Mouse (Mus musculus) intestine, postnatal 0 days (tissue): ENCODE measurements around the gene Ddx43. TPM values are rescaled to one million over a fixed set of nuclear protein-coding genes. Genes with fewer than 3 reads are reported as not detected.
A peak's percentile ranks its signal among the peaks of the same experiment; 100 is the strongest.

Experiments used
- ATAC-seq: fragments of 200-750 bp; cut with Nextera tagmentation; 2 replicates; pipeline ENCODE4 v1.8.0; 2017; ENCODE audit warnings: mild to moderate bottlenecking, moderate TSS enrichment, moderate library complexity
- H3K27ac ChIP-seq: fragments of 300-500 bp; sonication (generic); 2 replicates; pipeline ENCODE4 v1.5.1; 2014; ENCODE audit warnings: mild to moderate bottlenecking, low read depth, low read length, moderate library complexity
- H3K27me3 ChIP-seq: fragments of 300-500 bp; sonication (generic); replicated peaks from 2 replicates; pipeline ENCODE4 v1.6.1; 2014; ENCODE audit warnings: low read length, mixed read lengths; ENCODE audit not compliant: control insufficient read depth, insufficient read depth
- H3K36me3 ChIP-seq: fragments of 300-500 bp; sonication (generic); 2 replicates; pipeline ENCODE4 v1.6.1; 2014; ENCODE audit warnings: mild to moderate bottlenecking, moderate library complexity; ENCODE audit not compliant: control insufficient read depth, insufficient read depth
- H3K4me1 ChIP-seq: fragments of 300-500 bp; sonication (generic); replicated peaks from 2 replicates; pipeline ENCODE4 v1.6.1; 2014; ENCODE audit warnings: antibody characterized with exemption, low read length, mixed read lengths; ENCODE audit not compliant: control insufficient read depth, insufficient read depth
- H3K4me2 ChIP-seq: fragments of 300-500 bp; sonication (generic); replicated peaks from 2 replicates; pipeline ENCODE4 v1.6.1; 2014; ENCODE audit warnings: low read depth, mild to moderate bottlenecking, moderate library complexity
- H3K4me3 ChIP-seq: fragments of 300-500 bp; sonication (generic); 2 replicates; pipeline ENCODE4 v1.5.1; 2014; ENCODE audit warnings: low read depth, low read length
- H3K9ac ChIP-seq: fragments of 300-500 bp; sonication (generic); 2 replicates; pipeline ENCODE4 v1.6.1; 2014; ENCODE audit warnings: mild to moderate bottlenecking, low read depth, low read length
- H3K9me3 ChIP-seq: fragments of 300-500 bp; sonication (generic); 2 replicates; pipeline ENCODE4 v1.6.1; 2016; ENCODE audit warnings: mixed run types; ENCODE audit not compliant: control insufficient read depth
- CTCF ChIP-seq: sonication (generic); IDR thresholded peaks from 2 replicates; pipeline ENCODE4 v1.5.1; 2016; ENCODE audit warnings: low read depth, mild to moderate bottlenecking, control low read depth, antibody characterized with exemption, moderate library complexity
- WGBS: fragments of 180-500 bp; shearing (Covaris S2); extraction: QIAGEN DNeasy Blood & Tissue Kit; methylation state at CpG from one replicate; pipeline ENCODE4 v1.1.7; 2014; 5-methylcytosine and 5-hydroxymethylcytosine counted together
- polyA plus RNA-seq: library from polyadenylated mRNA; unstranded; fragments of >200 nt; fragmentation: Nextera tagmentation; extraction: Ambion mirVana; gene quantifications from 2 replicates; pipeline ENCODE4 v1.2.1, GENCODE M21; 2015

Gene Ddx43
- polyA plus RNA-seq, 1 experiment from 2014 or later: 0.05 TPM

- Histone ChIP-seq H3K4me3 (no peak overlapping the region), H3K9me3 (no peaks in the 10 kb centered on the region), H3K27me3 (no peaks in the 10 kb centered on the region), H3K4me2 (no peak overlapping the region), H3K9ac (no peak overlapping the region), H3K4me1 (no peaks in the 10 kb centered on the region), H3K27ac (no peak overlapping the region), H3K36me3 (peaks cover 6% of the 10 kb centered on the region; the same call in 1 of the 2 replicates)
- no peak for TF ChIP-seq CTCF
- WGBS: 83% methylated on average over 4 of the region's 4 CpGs
- no peak for ATAC-seq
These were observed 33.4 kb downstream of the Ddx43 start for GRCm38 (mm10) chr9:78428870-78429432.

GRCm38 (mm10) chr9:78429551-78429950, 34.0 kb downstream of the Ddx43 start:
- Histone ChIP-seq H3K9ac (no peak overlapping the region), H3K9me3 (no peaks in the 10 kb centered on the region), H3K27me3 (no peaks in the 10 kb centered on the region), H3K4me3 (no peak overlapping the region), H3K4me2 (no peak overlapping the region), H3K27ac (no peak overlapping the region), H3K4me1 (no peaks in the 10 kb centered on the region), H3K36me3 (peaks cover 6% of the 10 kb centered on the region; the same call in 1 of the 2 replicates)
- 67% methylated on average over 2 of the region's 2 CpGs for WGBS
- no peak for ATAC-seq
- no peak for TF ChIP-seq CTCF

DNA sequence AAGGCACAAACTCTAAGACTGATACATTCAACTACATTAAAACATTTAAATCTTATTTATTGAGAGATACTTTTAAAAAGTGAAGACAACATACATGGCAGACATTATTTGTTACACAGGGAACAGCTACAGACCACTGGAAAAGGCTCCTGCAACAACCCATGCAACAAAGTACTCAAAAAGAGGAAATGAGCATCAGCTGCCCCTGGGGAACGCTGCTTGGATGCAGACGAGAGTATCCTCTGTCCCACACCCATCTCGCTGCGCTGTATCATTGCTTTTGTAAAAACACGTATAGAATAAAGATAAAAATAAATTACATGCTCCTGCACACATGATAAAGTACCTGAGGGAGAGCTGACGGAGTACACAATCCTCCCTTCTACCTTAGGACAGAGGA, 34.9 kb downstream of the Ddx43 start:
- H3K9ac ChIP-seq: no peak overlapping the region
- peaks cover 6% of the 10 kb centered on the region; the same call in 1 of the 2 replicates for H3K36me3 ChIP-seq
- TF ChIP-seq CTCF: no peak
- no peak overlapping the region for H3K27ac ChIP-seq
- H3K9me3 ChIP-seq: no peaks in the 10 kb centered on the region
- H3K27me3 ChIP-seq: no peaks in the 10 kb centered on the region
- no peak overlapping the region for H3K4me2 ChIP-seq
- no peak overlapping the region for H3K4me3 ChIP-seq
- no peaks in the 10 kb centered on the region for H3K4me1 ChIP-seq
- ATAC-seq: no peak
- 76% methylated on average over 6 of the region's 6 CpGs for WGBS

DNA sequence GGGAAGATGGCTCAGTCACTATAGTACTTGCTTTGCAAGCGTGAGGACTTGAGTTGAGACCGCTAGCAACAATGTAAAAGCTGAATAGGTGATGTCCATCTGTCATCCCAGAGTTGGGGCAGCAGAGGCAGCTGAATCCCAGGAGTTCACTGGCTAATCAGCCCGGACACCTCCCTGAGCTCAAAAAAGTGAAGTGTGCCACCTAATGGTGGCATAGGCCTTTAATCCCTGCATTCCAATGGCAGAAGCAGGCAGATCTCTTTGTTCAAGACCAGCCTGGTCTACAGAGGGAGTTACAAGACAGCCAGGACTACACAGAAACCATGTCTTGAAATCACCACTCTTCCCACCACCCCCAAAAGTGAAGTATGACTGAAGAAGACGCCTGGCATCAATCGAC, 36.9 kb downstream of the Ddx43 start:
- Histone ChIP-seq H3K4me2 (no peak overlapping the region), H3K9ac (no peak overlapping the region), H3K27ac (no peak overlapping the region), H3K4me1 (no peaks in the 10 kb centered on the region), H3K9me3 (no peaks in the 10 kb centered on the region), H3K27me3 (no peaks in the 10 kb centered on the region), H3K36me3 (peaks cover 6% of the 10 kb centered on the region; the same call in 1 of the 2 replicates), H3K4me3 (no peak overlapping the region)
- WGBS: 89% methylated on average over 5 of the region's 5 CpGs
- ATAC-seq: no peak
- TF ChIP-seq CTCF: peak; percentile 43

DNA sequence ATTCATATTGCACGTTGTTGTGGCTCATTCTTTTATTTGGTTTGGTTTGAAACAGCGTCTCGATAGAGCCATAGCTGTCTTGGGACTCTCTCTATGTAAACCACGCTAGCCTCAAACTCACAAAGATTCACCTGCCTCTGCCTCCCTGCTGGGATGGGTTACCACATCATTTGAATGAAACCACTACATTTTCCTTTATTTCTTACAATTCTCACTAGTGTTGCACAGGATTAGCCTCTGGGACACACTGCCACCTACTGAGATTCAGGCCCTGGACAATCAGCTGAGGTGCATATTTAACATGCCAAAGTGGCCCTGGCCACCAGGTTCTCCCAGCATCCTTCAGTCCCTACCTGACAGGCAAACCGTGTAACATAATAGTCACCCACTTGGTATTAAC, 43.8 kb downstream of the Ddx43 start:
- no peak overlapping the region for H3K4me3 ChIP-seq
- ATAC-seq: no peak
- no peak overlapping the region for H3K27ac ChIP-seq
- H3K4me2 ChIP-seq: no peak overlapping the region
- H3K4me1 ChIP-seq: no peaks in the 10 kb centered on the region; the same call in 1 of the 2 replicates
- no peaks in the 10 kb centered on the region for H3K9me3 ChIP-seq
- no peak overlapping the region for H3K9ac ChIP-seq
- no peak for TF ChIP-seq CTCF
- no peaks in the 10 kb centered on the region for H3K36me3 ChIP-seq
- 70% methylated on average over 5 of the region's 5 CpGs for WGBS
- peaks cover 17% of the 10 kb centered on the region; the same call in 1 of the 2 replicates for H3K27me3 ChIP-seq

DNA sequence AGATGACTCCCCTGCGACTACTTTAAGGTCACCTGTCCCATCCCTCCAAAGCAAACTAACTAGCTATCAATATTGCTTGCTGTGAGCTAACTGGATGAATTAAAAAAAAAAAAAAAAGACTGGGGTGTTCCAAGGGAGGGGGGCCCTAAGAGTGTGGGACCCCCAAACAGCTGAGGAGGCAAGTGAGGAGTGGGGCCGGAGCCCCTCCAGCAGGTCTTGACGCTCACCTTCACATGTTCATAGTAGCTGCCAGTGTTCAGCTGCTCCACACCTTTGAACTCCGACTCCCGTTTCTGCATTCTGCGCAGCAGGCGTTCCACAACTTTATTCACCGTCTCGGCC, 46.6 kb downstream of the Ddx43 start:
- 6% methylated on average over 9 of the region's 9 CpGs for WGBS
- Histone ChIP-seq H3K4me2 (peak overlapping the region; percentile 87), H3K9me3 (no peaks in the 10 kb centered on the region), H3K27me3 (peaks cover 22% of the 10 kb centered on the region; the same call in 1 of the 2 replicates), H3K27ac (no peak overlapping the region), H3K4me3 (peak overlapping the region; percentile 59), H3K4me1 (no peaks in the 10 kb centered on the region; the same call in 1 of the 2 replicates), H3K36me3 (no peaks in the 10 kb centered on the region), H3K9ac (peak overlapping the region; percentile 49; the same call in 1 of the 2 replicates)
- peak; percentile 32; the same call in 1 of the 2 replicates for ATAC-seq
- TF ChIP-seq CTCF: no peak
